Mouse (Mus musculus) neural tube, embryonic 15.5 days (tissue): Measurements from ENCODE around the gene Cdc37. TPM values are rescaled to one million over a fixed set of nuclear protein-coding genes. Genes with fewer than 3 reads are reported as not detected.

Experiments
- ATAC-seq: fragments of 200-750 bp; cut with Nextera tagmentation; 2 replicates; pipeline ENCODE4 v1.8.0; 2017; ENCODE audit warnings: mild to moderate bottlenecking, moderate TSS enrichment, moderate library complexity; ENCODE audit not compliant: low FRiP score
- H3K27ac ChIP-seq: fragments of 300-500 bp; sonication (generic); replicated peaks from 2 replicates; pipeline ENCODE4 v1.5.1; 2015; ENCODE audit warnings: mild to moderate bottlenecking, inconsistent platforms
- H3K27me3 ChIP-seq: fragments of 300-500 bp; sonication (generic); replicated peaks from 2 replicates; pipeline ENCODE4 v1.6.1; 2015; ENCODE audit warnings: inconsistent platforms
- H3K36me3 ChIP-seq: fragments of 300-500 bp; sonication (generic); 2 replicates; pipeline ENCODE4 v1.6.1; 2015; ENCODE audit warnings: inconsistent platforms
- H3K4me1 ChIP-seq: fragments of 300-500 bp; sonication (generic); 2 replicates; pipeline ENCODE4 v1.6.1; 2015; ENCODE audit warnings: inconsistent platforms
- H3K4me2 ChIP-seq: fragments of 300-500 bp; sonication (generic); 2 replicates; pipeline ENCODE4 v1.6.1; 2015; ENCODE audit warnings: inconsistent platforms, mild to moderate bottlenecking, moderate library complexity
- H3K4me3 ChIP-seq: fragments of 300-500 bp; sonication (generic); replicated peaks from 2 replicates; pipeline ENCODE4 v1.5.1; 2015; ENCODE audit warnings: mild to moderate bottlenecking, inconsistent platforms
- H3K9ac ChIP-seq: fragments of 300-500 bp; sonication (generic); replicated peaks from 2 replicates; pipeline ENCODE4 v1.6.1; 2015; ENCODE audit warnings: mild to moderate bottlenecking, inconsistent platforms
- H3K9me3 ChIP-seq: fragments of 300-500 bp; sonication (generic); replicated peaks from 2 replicates; pipeline ENCODE4 v1.6.1; 2016; ENCODE audit warnings: inconsistent platforms
- WGBS: fragments of 180-500 bp; shearing (Covaris S2); methylation state at CpG from one replicate; pipeline ENCODE4 v1.1.7; 2015; ENCODE audit warnings: mixed read lengths; 5-methylcytosine and 5-hydroxymethylcytosine counted together
- polyA plus RNA-seq: library from polyadenylated mRNA; unstranded; fragments of >200 nt; fragmentation: Nextera tagmentation; extraction: Ambion mirVana; gene quantifications from 2 replicates; pipeline ENCODE4 v1.2.1, GENCODE M21; 2015

Gene Cdc37
- polyA plus RNA-seq, 1 experiment from 2014 or later: 199 TPM

DNA sequence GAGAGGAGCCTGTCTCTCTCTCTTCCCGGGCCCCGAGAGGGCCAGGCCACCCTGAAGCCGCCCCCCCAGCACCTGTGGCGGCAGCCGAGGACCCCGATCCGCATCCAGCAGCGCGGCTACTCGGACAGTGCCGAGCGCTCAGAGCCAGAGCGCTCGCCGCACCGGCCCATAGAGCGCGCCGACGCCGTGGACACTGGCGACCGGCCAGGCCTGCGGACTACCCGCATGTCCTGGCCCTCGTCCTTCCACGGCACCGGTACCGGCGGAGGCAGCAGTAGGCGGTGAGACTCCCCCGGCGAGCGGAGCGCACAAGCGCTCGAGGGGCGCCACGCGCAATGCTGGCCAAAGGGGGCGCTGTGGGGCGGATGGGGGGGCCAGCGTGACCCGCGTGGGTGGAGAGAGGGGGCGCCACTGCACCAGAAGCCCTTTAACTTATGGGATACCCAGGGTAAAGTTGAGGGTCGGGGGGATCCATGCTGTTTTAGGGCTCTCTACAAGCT, 16.2 kb upstream of the Cdc37 start:
- peaks cover 63% of the 10 kb centered on the region for H3K27me3 ChIP-seq
- H3K4me1 ChIP-seq: peaks cover 55% of the 10 kb centered on the region
- no peaks in the 10 kb centered on the region for H3K9me3 ChIP-seq
- H3K4me3 ChIP-seq: peak overlapping the region; percentile 42
- H3K9ac ChIP-seq: peak overlapping the region; percentile 45; the same call in 1 of the 2 replicates
- no peak overlapping the region for H3K27ac ChIP-seq
- H3K36me3 ChIP-seq: no peaks in the 10 kb centered on the region
- WGBS: 1% methylated on average over 47 of the region's 47 CpGs
- H3K4me2 ChIP-seq: peak overlapping the region; percentile 81
- ATAC-seq: 0 out of 2 replicates have a peak, but pooled peaks have one; percentile 6

DNA sequence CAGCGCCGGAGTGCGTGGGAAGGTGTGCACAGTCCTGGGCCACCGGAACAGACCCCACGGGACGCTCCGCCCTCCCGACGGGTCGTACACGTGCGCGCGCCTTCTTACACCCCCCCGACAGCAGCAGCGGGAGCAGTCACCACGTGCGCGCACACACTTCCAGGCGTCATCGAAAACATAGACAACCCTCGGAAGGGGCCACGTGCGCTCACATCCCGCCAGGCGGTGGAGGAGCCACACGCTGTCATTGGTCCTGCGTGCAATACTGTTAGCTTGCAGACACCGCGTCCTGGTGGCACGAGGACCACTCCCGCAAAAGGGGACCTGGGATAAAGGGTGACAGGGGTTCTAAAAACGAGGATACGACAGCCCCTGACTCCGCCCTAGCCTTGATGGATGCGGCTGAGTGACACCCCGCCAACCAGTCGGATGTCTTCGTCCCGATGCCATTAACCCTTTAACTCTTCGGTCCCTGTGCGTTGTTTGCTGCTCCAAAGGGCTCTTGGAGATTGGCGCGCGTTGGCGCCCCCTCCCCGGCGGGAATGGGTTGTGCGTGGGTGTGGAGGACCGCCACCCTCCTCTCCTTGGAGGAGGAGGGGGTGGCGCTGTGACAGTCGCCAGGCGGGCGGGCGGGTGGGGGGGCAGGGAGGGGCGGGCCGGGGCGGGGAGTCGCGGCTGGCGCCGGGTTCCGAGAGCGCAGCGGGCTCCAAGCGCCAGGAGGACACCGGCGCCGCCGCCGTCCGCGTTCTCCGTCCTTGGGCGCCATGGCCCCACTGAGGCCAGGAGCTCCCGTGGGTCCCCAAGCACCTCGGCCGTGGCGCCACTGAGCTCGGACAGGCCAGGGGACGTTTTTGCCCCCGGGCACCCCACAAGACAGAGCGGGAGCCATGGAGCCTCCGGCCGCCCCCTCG, 15.5 kb upstream of the Cdc37 start, which contains the start of gene Pde4a:
TSS of gene Pde4a (plus strand) at position 674 of the 911 bp plus-strand sequence.
- peaks cover 57% of the 10 kb centered on the region for H3K4me1 ChIP-seq
- peak within 1 kb of the TSS; percentile 42 for H3K4me3 ChIP-seq
- peak within 1 kb of the TSS; percentile 45 for H3K9ac ChIP-seq
- no peaks in the 10 kb centered on the region for H3K9me3 ChIP-seq
- peaks cover 63% of the 10 kb centered on the region for H3K27me3 ChIP-seq
- no peaks in the 10 kb centered on the region for H3K36me3 ChIP-seq
- peak; percentile 55 for ATAC-seq
- no peak within 1 kb of the TSS for H3K27ac ChIP-seq
- WGBS: under 1% methylated on average over 73 of the region's 86 CpGs
- H3K4me2 ChIP-seq: peak within 1 kb of the TSS; percentile 81

DNA sequence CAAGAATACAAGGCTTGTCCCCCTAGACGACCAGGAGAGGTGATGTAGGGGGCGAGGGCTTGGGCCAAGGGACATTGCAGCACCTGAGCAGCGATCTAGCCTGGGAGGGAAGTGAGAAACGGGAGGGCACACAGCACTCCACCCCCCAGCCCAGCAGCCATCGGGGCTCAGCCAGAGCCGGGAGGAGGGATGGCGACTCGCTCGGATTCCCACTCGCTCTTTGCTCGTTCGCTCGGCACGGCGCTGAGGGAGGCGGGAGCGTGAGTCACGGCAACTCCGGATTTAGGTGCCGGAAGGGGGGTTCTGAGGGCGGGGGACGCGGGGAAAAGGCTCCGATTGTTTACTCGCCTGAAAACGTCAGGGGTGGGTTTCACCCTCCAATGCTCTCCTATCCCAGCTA, 14.3 kb upstream of the Cdc37 start:
- peaks cover 63% of the 10 kb centered on the region for H3K27me3 ChIP-seq
- H3K36me3 ChIP-seq: no peaks in the 10 kb centered on the region
- H3K4me1 ChIP-seq: peaks cover 57% of the 10 kb centered on the region
- H3K9me3 ChIP-seq: no peaks in the 10 kb centered on the region
- H3K4me2 ChIP-seq: peak overlapping the region; percentile 81
- WGBS: 3% methylated on average over 26 of the region's 26 CpGs
- no peak overlapping the region for H3K27ac ChIP-seq
- ATAC-seq: no peak
- H3K9ac ChIP-seq: no peak overlapping the region
- peak overlapping the region; percentile 42 for H3K4me3 ChIP-seq

DNA sequence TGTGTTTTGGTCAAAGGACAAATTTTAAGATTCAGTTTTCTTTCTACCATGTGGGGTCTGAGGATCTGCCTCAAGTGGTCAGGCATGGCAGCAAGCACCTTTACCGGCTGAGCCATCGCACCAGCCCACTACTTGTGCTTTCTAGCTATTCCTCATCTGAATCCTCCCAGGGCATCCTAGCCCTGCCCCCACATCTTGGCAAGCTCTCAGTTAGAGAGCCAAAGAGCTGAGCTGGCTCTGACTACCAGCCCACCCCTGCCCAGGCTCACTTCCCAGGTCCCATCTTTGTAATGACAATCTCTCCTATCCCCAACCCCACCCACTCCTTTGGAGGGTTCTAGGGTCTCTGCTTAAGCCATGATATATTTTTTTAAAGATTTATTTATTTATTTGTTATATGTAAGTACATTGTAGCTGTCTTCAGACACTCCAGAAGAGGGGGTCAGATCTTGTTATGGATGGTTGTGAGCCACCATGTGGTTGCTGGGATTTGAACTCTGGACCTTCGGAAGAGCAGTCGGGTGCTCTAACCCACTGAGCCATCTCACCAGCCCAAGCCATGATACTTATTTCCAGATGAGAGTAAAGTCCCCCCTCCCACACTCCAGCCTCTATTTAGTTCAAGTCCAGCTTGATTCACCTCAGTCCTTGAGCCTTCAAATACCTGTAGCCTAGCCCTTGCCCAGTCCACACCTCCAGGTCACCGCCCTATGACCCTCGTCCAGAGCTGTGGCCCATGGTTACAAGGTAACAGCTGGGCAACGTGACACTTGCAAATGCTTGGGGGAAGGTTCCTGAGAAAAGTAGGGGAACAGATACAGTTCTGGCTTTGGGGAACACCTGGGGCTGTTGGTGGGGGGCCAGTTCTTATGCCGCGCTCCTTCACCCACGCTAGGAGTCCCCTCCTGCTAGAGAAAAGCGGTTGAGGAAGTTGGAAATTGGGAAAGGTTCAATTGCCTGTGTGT, 13.6 kb upstream of the Cdc37 start:
- no peaks in the 10 kb centered on the region for H3K9me3 ChIP-seq
- peaks cover 53% of the 10 kb centered on the region for H3K4me1 ChIP-seq
- H3K4me2 ChIP-seq: peak overlapping the region; percentile 81
- H3K36me3 ChIP-seq: no peaks in the 10 kb centered on the region
- H3K9ac ChIP-seq: no peak overlapping the region
- H3K27ac ChIP-seq: no peak overlapping the region
- H3K4me3 ChIP-seq: peak overlapping the region; percentile 42; the same call in 1 of the 2 replicates
- ATAC-seq: no peak
- 39% methylated on average over 11 of the region's 11 CpGs for WGBS
- H3K27me3 ChIP-seq: peaks cover 61% of the 10 kb centered on the region

DNA sequence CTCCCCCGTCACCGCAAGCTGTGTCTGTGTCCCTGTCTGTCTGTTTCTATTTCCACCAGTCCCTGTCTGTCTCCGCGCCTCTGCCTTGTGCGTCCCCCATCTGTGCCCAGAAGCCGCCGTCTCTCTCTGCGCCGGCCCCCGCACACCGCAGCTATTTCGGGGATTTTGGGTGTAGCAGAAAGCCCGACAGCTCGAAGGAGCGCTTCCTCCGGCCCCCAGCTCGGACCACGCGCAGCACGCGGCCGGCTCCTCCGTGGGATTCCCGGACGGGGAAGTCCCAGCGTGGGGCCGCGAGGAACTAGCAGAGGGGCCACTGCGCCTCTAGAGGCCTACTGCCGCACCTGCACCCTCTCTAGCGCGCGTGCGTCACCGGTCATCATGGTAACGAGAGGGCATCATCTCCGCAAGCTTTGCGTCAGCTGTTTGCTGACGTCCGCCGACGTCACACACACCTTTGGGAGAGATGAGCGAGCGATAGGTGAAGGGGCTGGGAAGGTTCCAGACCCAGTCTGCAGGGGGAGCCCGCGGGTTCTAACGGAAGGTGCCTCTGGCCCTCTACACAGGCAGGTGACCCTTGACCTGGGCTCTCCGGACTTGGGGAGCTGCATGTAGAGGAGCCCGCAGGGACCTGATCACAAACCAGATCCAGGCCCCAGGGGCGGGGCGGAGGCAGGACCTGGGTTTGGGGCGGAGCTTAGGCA, 11.6 kb upstream of the Cdc37 start:
- peaks cover 41% of the 10 kb centered on the region for H3K27me3 ChIP-seq
- WGBS: under 1% methylated on average over 52 of the region's 52 CpGs
- peak overlapping the region; percentile 54 for H3K4me3 ChIP-seq
- H3K9ac ChIP-seq: peak overlapping the region; percentile 71
- no peaks in the 10 kb centered on the region for H3K36me3 ChIP-seq
- H3K4me2 ChIP-seq: peak overlapping the region; percentile 90
- no peaks in the 10 kb centered on the region for H3K9me3 ChIP-seq
- H3K4me1 ChIP-seq: peaks cover 35% of the 10 kb centered on the region
- H3K27ac ChIP-seq: 0 out of 2 replicates have a peak overlapping the region, but pooled peaks have one; percentile 54
- peak; percentile 61 for ATAC-seq

DNA sequence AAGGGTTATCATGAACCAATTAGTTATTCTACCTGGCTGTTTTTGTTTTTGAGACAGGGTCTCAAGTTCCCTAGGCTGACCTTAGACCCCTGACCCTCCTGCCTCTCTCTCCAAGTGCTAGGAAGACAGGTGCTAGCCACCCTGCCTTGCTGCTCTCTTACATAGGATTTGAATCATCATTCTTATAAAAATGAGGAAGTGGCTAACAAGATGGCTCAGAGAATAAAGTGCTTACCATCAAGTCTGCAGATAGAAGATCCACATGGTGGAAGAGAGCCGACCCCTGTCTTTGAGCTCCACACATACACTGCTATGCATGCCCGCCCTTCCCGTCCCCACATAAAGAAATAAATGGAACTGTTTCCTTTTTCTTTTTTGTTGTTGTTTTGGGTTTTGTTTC, 5.0 kb upstream of the Cdc37 start:
- H3K36me3 ChIP-seq: no peaks in the 10 kb centered on the region
- 84% methylated on average over 3 of the region's 3 CpGs for WGBS
- H3K9ac ChIP-seq: no peak overlapping the region
- H3K4me2 ChIP-seq: no peak overlapping the region
- no peak overlapping the region for H3K4me3 ChIP-seq
- no peak for ATAC-seq
- H3K27ac ChIP-seq: no peak overlapping the region
- H3K9me3 ChIP-seq: no peaks in the 10 kb centered on the region
- no peaks in the 10 kb centered on the region; the same call in 1 of the 2 replicates for H3K27me3 ChIP-seq
- H3K4me1 ChIP-seq: peaks cover 17% of the 10 kb centered on the region

DNA sequence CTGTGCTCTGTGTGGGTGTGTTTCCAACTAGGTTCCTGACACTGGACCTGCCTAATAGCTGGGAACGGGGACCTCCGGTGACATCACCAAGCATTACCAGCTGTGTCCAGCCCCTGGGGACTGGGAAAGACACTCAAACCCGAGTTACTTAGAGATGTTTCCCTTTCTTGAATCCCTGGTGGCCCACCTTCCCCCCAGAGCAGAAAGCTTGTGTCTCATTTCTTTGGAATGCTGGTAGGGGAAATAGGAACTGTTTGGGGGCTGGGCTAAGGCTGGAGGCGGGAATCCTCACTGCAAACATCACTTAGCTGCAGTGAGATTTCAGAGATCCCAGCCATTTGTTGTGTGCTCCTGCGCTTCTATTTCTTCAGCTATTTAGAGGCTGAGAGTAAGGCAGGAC, 4.1 kb upstream of the Cdc37 start:
- Histone ChIP-seq H3K4me3 (peak overlapping the region; percentile 21; the same call in 1 of the 2 replicates), H3K27me3 (no peaks in the 10 kb centered on the region; the same call in 1 of the 2 replicates), H3K9me3 (no peaks in the 10 kb centered on the region), H3K4me2 (peak overlapping the region; percentile 55), H3K27ac (no peak overlapping the region), H3K4me1 (peaks cover 23% of the 10 kb centered on the region), H3K36me3 (no peaks in the 10 kb centered on the region), H3K9ac (no peak overlapping the region)
- no peak for ATAC-seq
- WGBS: 14% methylated on average over 5 of the region's 5 CpGs

DNA sequence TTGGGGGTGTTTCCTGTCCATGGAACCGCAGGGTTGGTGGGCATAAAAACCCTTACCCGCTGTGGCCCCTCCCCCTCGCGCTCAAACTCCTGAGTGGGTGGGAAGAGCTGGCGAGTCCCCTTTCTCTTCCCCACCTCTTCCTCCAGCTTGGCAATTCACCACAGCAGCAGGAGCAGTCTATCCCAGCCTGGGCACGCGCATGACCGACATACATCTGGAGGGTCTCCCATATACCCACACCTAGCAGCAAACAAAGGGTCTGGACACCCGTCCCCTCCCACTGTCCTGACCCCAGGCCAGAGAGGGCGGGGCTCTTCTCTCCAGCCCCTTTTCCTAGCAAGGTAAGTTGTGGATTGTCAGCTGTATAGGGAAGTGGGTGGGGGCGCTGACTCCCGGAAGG, 3.5 kb upstream of the Cdc37 start:
- ATAC-seq: no peak
- 5% methylated on average over 12 of the region's 12 CpGs for WGBS
- Histone ChIP-seq H3K9ac (0 out of 2 replicates have a peak overlapping the region, but pooled peaks have one; percentile 1), H3K27me3 (no peaks in the 10 kb centered on the region; the same call in 1 of the 2 replicates), H3K9me3 (no peaks in the 10 kb centered on the region), H3K27ac (no peak overlapping the region), H3K4me1 (peaks cover 28% of the 10 kb centered on the region), H3K36me3 (no peaks in the 10 kb centered on the region), H3K4me2 (peak overlapping the region; percentile 55), H3K4me3 (peak overlapping the region; percentile 21)

DNA sequence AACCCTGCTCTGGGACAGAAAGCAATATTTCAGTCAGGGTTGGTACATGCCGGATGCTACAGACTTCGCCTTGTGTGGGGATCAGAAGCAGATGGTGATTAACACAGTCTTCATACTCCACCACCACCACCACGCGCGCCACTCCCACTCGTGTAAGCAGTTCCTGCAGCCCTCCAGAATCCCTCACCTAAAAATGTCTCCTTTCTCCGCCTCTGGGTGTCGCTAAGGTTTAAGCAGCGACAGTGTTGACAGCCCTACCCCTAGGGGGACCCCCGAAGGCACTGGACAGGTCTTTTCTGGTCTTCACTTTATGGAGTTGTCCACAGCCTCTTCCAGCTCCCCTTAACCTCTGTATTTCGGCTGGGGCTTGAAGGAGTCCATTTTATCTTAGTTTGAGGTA, 2.9 kb upstream of the Cdc37 start:
- Histone ChIP-seq H3K9me3 (no peaks in the 10 kb centered on the region), H3K36me3 (no peaks in the 10 kb centered on the region), H3K4me2 (peak overlapping the region; percentile 55), H3K4me1 (peaks cover 34% of the 10 kb centered on the region), H3K27ac (no peak overlapping the region), H3K9ac (peak overlapping the region; percentile 1; the same call in 1 of the 2 replicates), H3K4me3 (peak overlapping the region; percentile 21), H3K27me3 (no peaks in the 10 kb centered on the region; the same call in 1 of the 2 replicates)
- WGBS: 3% methylated on average over 11 of the region's 11 CpGs
- no peak for ATAC-seq

DNA sequence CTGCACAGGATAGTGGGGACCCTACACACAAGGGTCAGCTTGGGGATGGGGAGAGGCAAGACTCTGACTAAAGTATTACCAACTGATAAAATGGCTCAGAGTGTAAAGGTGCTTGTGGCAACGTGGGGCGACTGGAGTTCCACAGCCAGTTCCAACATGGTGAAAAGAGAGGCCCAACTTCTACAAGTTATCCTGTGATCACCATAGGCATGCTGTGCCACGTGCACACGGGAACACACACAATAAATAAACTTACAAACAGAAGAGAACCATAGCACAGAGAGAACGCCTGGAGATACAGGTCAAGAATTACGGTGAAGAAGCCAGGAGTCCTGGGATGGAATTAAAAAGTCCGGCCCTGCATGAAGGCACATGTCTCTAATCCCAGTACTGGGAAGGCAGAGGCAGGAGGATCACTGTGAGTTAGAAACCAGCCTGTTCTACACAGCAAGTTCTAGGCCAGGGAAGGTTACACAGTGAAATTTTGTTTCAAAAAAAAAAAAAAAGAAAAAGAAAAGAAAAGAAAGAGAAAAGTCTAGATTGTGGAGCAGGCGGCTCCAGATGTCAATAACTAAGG, 617 bp downstream of the Cdc37 start:
- peak overlapping the region; percentile 82 for H3K27ac ChIP-seq
- H3K9ac ChIP-seq: peak overlapping the region; percentile 77
- H3K4me1 ChIP-seq: peaks cover 51% of the 10 kb centered on the region
- H3K36me3 ChIP-seq: peaks cover 13% of the 10 kb centered on the region
- H3K9me3 ChIP-seq: no peaks in the 10 kb centered on the region
- H3K4me2 ChIP-seq: peak overlapping the region; percentile 91
- 10% methylated on average over 8 of the region's 8 CpGs for WGBS
- ATAC-seq: no peak
- H3K27me3 ChIP-seq: no peaks in the 10 kb centered on the region; the same call in 1 of the 2 replicates
- peak overlapping the region; percentile 88 for H3K4me3 ChIP-seq
